In the genomic region with DNA sequence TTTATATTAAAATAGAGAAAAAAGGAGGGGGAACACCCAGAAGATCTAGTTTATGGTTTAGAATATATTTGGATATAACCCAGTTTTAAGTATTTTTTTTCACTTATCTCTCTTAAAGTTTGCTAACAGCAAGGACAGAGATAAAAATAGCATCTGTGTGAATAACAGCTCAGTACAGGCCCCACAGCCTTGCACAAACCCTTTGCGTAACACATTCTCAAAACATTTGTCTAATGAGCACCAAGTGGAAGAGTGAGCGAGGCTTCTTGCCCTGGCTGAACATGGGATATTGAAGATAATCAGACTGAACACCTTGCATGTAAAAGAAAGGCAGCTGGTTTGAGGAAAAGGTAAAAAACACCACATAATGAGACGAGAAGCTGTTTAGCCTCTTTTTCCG, we compare ENCODE assay signal across 22 mouse cellular contexts. TPM values are rescaled to one million over a fixed set of nuclear protein-coding genes. Genes with fewer than 3 reads are reported as not detected.
DNase-seq lines count a peak whose midpoint lies in the region; ATAC-seq and TF ChIP-seq lines count a peak whose summit lies in the region.
"Had no signal": no experiment of that assay in that cellular context is flagged by ENCODE, and none has a peak within 500 bp of the region (broad histone marks: within the 10 kb centered on the region; RNA-seq: fewer than 3 reads in every experiment).

No protein-coding gene starts in this region.

- no peaks in the 10 kb centered on the region for H3K9me3 ChIP-seq in lung, embryonic 14.5 days (ENCODE audit: low read depth, low read length)
- H3K9me3 ChIP-seq in intestine, embryonic 16.5 days (ENCODE audit: control insufficient read depth, low read length): no peaks in the 10 kb centered on the region
- H3K9me3 ChIP-seq: embryonic facial prominence, embryonic 15.5 days; forebrain, embryonic 10.5 days; heart, embryonic 10.5 days; hindbrain, embryonic 13.5 days; intestine, embryonic 15.5 days had no signal

- no peak overlapping the region for H3K4me3 ChIP-seq in lung, embryonic 14.5 days (ENCODE audit: low read depth, low read length)
- no peak overlapping the region for H3K4me3 ChIP-seq in intestine, embryonic 16.5 days (ENCODE audit: low read length)
- H3K4me3 ChIP-seq: embryonic facial prominence, embryonic 15.5 days; erythroblast, embryonic 14.5 days; forebrain, embryonic 10.5 days; gastrocnemius, adult 2 months; heart, embryonic 10.5 days; hindbrain, embryonic 13.5 days; intestine, embryonic 15.5 days had no signal

- H3K4me2 ChIP-seq in lung, embryonic 14.5 days: no peak overlapping the region
- no peak overlapping the region for H3K4me2 ChIP-seq in intestine, embryonic 16.5 days (ENCODE audit: low read depth, low read length)
- H3K4me2 ChIP-seq: embryonic facial prominence, embryonic 15.5 days; hindbrain, embryonic 13.5 days; intestine, embryonic 15.5 days had no signal

- peak; percentile 44 for DNase-seq in adrenal gland, adult 2 months
- DNase-seq in adrenal gland, postnatal 14 days: no peak
- peak; percentile 26 for DNase-seq in lung, embryonic 14.5 days
- no peak for DNase-seq in lung, postnatal 14 days
- peak; percentile 47 for DNase-seq in NIH3T3 (ENCODE audit: low read depth)
- DNase-seq in yolk sac, embryonic 10.5 days (ENCODE audit: low spot score): no peak
- DNase-seq: cerebellum, adult 2 months; cerebellum, postnatal 14 days; embryo, embryonic 11 days; gastrocnemius, adult 2 months; gastrocnemius, postnatal 25 days; heart, adult 18-20 months; heart, postnatal 10 days had no signal

- H3K27ac ChIP-seq in lung, embryonic 14.5 days (ENCODE audit: low read depth): no peak overlapping the region
- no peak overlapping the region for H3K27ac ChIP-seq in intestine, embryonic 16.5 days (ENCODE audit: low read length)
- H3K27ac ChIP-seq: embryonic facial prominence, embryonic 15.5 days; forebrain, embryonic 10.5 days; gastrocnemius, adult 2 months; heart, embryonic 10.5 days; hindbrain, embryonic 13.5 days; intestine, embryonic 15.5 days had no signal

- H3K27me3 ChIP-seq in lung, embryonic 14.5 days (ENCODE audit: insufficient read depth, low read length): no peaks in the 10 kb centered on the region
- no peaks in the 10 kb centered on the region for H3K27me3 ChIP-seq in intestine, embryonic 16.5 days (replicated peaks; ENCODE audit: control insufficient read depth, insufficient read depth, low read length)
- H3K27me3 ChIP-seq: embryonic facial prominence, embryonic 15.5 days; hindbrain, embryonic 13.5 days; intestine, embryonic 15.5 days had no signal

- TF ChIP-seq CTCF in lung, embryonic 14.5 days (IDR thresholded peaks at IDR 0.05; ENCODE audit: low read depth): no peak

- no peak overlapping the region for H3K9ac ChIP-seq in lung, embryonic 14.5 days
- no peak overlapping the region for H3K9ac ChIP-seq in intestine, embryonic 16.5 days (ENCODE audit: low read depth, low read length)
- H3K9ac ChIP-seq: embryonic facial prominence, embryonic 15.5 days; hindbrain, embryonic 13.5 days; intestine, embryonic 15.5 days had no signal

- no peaks in the 10 kb centered on the region for H3K4me1 ChIP-seq in lung, embryonic 14.5 days (ENCODE audit: insufficient read depth)
- H3K4me1 ChIP-seq in intestine, embryonic 16.5 days (ENCODE audit: control insufficient read depth, insufficient read depth, low read length): no peaks in the 10 kb centered on the region
- H3K4me1 ChIP-seq: embryonic facial prominence, embryonic 15.5 days; forebrain, embryonic 10.5 days; heart, embryonic 10.5 days; hindbrain, embryonic 13.5 days; intestine, embryonic 15.5 days had no signal

- ATAC-seq in lung, embryonic 14.5 days (ENCODE audit: insufficient read depth): no peak
- peak; percentile 73 for ATAC-seq in megakaryocyte progenitor cell, adult 5-6 weeks (replicated peaks; ENCODE audit: poor library complexity)
- ATAC-seq in intestine, embryonic 16.5 days: no peak
- ATAC-seq: forebrain, embryonic 14.5 days; intestine, embryonic 15.5 days had no signal

- no peaks in the 10 kb centered on the region for H3K36me3 ChIP-seq in lung, embryonic 14.5 days (ENCODE audit: insufficient read depth)
- no peaks in the 10 kb centered on the region for H3K36me3 ChIP-seq in intestine, embryonic 16.5 days (ENCODE audit: control insufficient read depth, insufficient read depth, low read length)
- H3K36me3 ChIP-seq: embryonic facial prominence, embryonic 15.5 days; forebrain, embryonic 10.5 days; heart, embryonic 10.5 days; hindbrain, embryonic 13.5 days; intestine, embryonic 15.5 days had no signal

- WGBS in lung, embryonic 14.5 days: 66% methylated on average over 4 of the region's 4 CpGs
- WGBS in intestine, embryonic 16.5 days: 75% methylated on average over 4 of the region's 4 CpGs

RNA-seq across cellular contexts. Expression of gene Hgf, which starts 15.7 kb away (rescaled TPM):
- total RNA-seq in adrenal gland, adult 2 months (2021): 1 to 10 TPM; 3.3 to 4.4 TPM
- polyA plus RNA-seq in adrenal gland, adult 2 months (2012; rRNA removed): 0.13 and 0.16 TPM in 2 replicates
- total RNA-seq in adrenal gland, postnatal 14 days (2021): 2.7 and 4.0 TPM in 2 replicates
- polyA plus RNA-seq in lung, embryonic 14.5 days (2014; fragmentation: Nextera tagmentation; extraction: Ambion mirVana): 1.5 and 1.9 TPM in 2 replicates
- 10.5 and 12.0 TPM in 2 replicates for total RNA-seq in megakaryocyte progenitor cell, adult 5-6 weeks (2015)
- total RNA-seq in megakaryocyte progenitor cell, adult 5-6 weeks (2017): 11.1 and 11.2 TPM in 2 replicates
- 3.8 and 4.3 TPM in 2 replicates for polyA plus RNA-seq in intestine, embryonic 16.5 days (2015; fragmentation: Nextera tagmentation; extraction: Ambion mirVana)
- polyA plus RNA-seq: erythroblast, embryonic 14.5 days had no signal

Comparison
In these comparisons a context has a peak if more than half of its experiments do, and no peak if none do; other contexts are left out.
1. DNase-seq: peak in adrenal gland, adult 2 months (single experiment), lung, embryonic 14.5 days (single experiment) and NIH3T3 (single experiment); none in adrenal gland, postnatal 14 days (single experiment), lung, postnatal 14 days (single experiment) and yolk sac, embryonic 10.5 days (single experiment).